Mouse (Mus musculus): ENCODE results near the gene Tcp10c.
"Not testable (repeated sequence)": the region's sequence is repeated elsewhere in the genome, so short reads cannot be mapped to it uniquely, and the experiment has no call there.

The Tcp10c gene

GRCm38 (mm10) chr17:13354521-13354920 is at the start of gene Tcp10c:
Gene Tcp10c, plus strand, starts transcription at chr17:13354572.
- DNase-seq (ENCODE audit: low spot score) = not testable (repeated sequence)

GRCm38 (mm10) chr17:13307852-13308251 is 46.5 kb upstream of the Tcp10c start:
- DNase-seq (ENCODE audit: low spot score) = not testable (repeated sequence)

- not testable (repeated sequence) for DNase-seq (ENCODE audit: low spot score)
Measured at GRCm38 (mm10) chr17:13308344-13308743, 46.0 kb upstream of the Tcp10c start.

GRCm38 (mm10) chr17:13308746-13309145 is 45.6 kb upstream of the Tcp10c start:
- DNase-seq (ENCODE audit: low spot score) = not testable (repeated sequence)

GRCm38 (mm10) chr17:13309182-13309631 is 45.2 kb upstream of the Tcp10c start:
- DNase-seq (ENCODE audit: low spot score) = not testable (repeated sequence)

GRCm38 (mm10) chr17:13329967-13330366 is 24.4 kb upstream of the Tcp10c start:
- DNase-seq (ENCODE audit: low spot score) = not testable (repeated sequence)

GRCm38 (mm10) chr17:13331179-13331578 is 23.2 kb upstream of the Tcp10c start:
- not testable (repeated sequence) for DNase-seq (ENCODE audit: low spot score)

- not testable (repeated sequence) for DNase-seq (ENCODE audit: low spot score)
Measured at GRCm38 (mm10) chr17:13332496-13332895, 21.9 kb upstream of the Tcp10c start.

GRCm38 (mm10) chr17:13336979-13337749 is 17.2 kb upstream of the Tcp10c start:
- peak; percentile 10 for DNase-seq (ENCODE audit: low spot score)

- DNase-seq (ENCODE audit: low spot score) = not testable (repeated sequence)
Measured at GRCm38 (mm10) chr17:13337931-13338330, 16.4 kb upstream of the Tcp10c start.

- DNase-seq (ENCODE audit: low spot score) = not testable (repeated sequence)
Measured at GRCm38 (mm10) chr17:13340071-13340470, 14.3 kb upstream of the Tcp10c start.

GRCm38 (mm10) chr17:13345923-13346322 is 8.4 kb upstream of the Tcp10c start:
- not testable (repeated sequence) for DNase-seq (ENCODE audit: low spot score)

GRCm38 (mm10) chr17:13349563-13349962 is 4.8 kb upstream of the Tcp10c start:
- not testable (repeated sequence) for DNase-seq (ENCODE audit: low spot score)

- not testable (repeated sequence) for DNase-seq (ENCODE audit: low spot score)
Measured at GRCm38 (mm10) chr17:13353249-13353648, 1.1 kb upstream of the Tcp10c start.

GRCm38 (mm10) chr17:13362489-13362888 is 8.1 kb downstream of the Tcp10c start:
- not testable (repeated sequence) for DNase-seq (ENCODE audit: low spot score)

- DNase-seq (ENCODE audit: low spot score) = not testable (repeated sequence)
Measured at GRCm38 (mm10) chr17:13363773-13364172, 9.4 kb downstream of the Tcp10c start.

GRCm38 (mm10) chr17:13364196-13364595 is 9.8 kb downstream of the Tcp10c start:
- not testable (repeated sequence) for DNase-seq (ENCODE audit: low spot score)

GRCm38 (mm10) chr17:13367181-13367580 is 12.8 kb downstream of the Tcp10c start:
- DNase-seq (ENCODE audit: low spot score) = not testable (repeated sequence)

- not testable (repeated sequence) for DNase-seq (ENCODE audit: low spot score)
Measured at GRCm38 (mm10) chr17:13368658-13369057, 14.3 kb downstream of the Tcp10c start.

GRCm38 (mm10) chr17:13370746-13371145 is 16.4 kb downstream of the Tcp10c start:
- DNase-seq (ENCODE audit: low spot score) = not testable (repeated sequence)

- DNase-seq (ENCODE audit: low spot score) = not testable (repeated sequence)
Measured at GRCm38 (mm10) chr17:13378341-13378740, 24.0 kb downstream of the Tcp10c start.

GRCm38 (mm10) chr17:13379951-13380615 is 25.7 kb downstream of the Tcp10c start:
- not testable (repeated sequence) for DNase-seq (ENCODE audit: low spot score)

GRCm38 (mm10) chr17:13381286-13381685 is 26.9 kb downstream of the Tcp10c start:
- not testable (repeated sequence) for DNase-seq (ENCODE audit: low spot score)

Measured in c-Kit-positive CD71-positive TER-119-positive erythroid progenitor cells, embryonic 14.5 days (primary cell).